Mouse (Mus musculus) forebrain, embryonic 13.5 days (tissue): ENCODE measurements around the gene Glra4. TPM values are rescaled to one million over a fixed set of nuclear protein-coding genes. Genes with fewer than 3 reads are reported as not detected.

Experiments used
- ATAC-seq: fragments of 200-750 bp; cut with Nextera tagmentation; 2 replicates; pipeline ENCODE4 v1.8.0; 2017
- H3K27ac ChIP-seq: fragments of 300-500 bp; sonication (generic); 2 replicates; pipeline ENCODE4 v1.5.1; 2015; ENCODE audit warnings: inconsistent platforms, mild to moderate bottlenecking, moderate library complexity
- H3K27me3 ChIP-seq: fragments of 300-500 bp; sonication (generic); 2 replicates; pipeline ENCODE4 v1.6.1; 2015; ENCODE audit warnings: mild to moderate bottlenecking, inconsistent platforms
- H3K36me3 ChIP-seq: fragments of 300-500 bp; sonication (generic); 2 replicates; pipeline ENCODE4 v1.6.1; 2015; ENCODE audit warnings: mild to moderate bottlenecking, inconsistent platforms; ENCODE audit not compliant: poor library complexity, severe bottlenecking
- H3K4me1 ChIP-seq: fragments of 300-500 bp; sonication (generic); 2 replicates; pipeline ENCODE4 v1.6.1; 2015; ENCODE audit warnings: inconsistent platforms
- H3K4me2 ChIP-seq: fragments of 300-500 bp; sonication (generic); 2 replicates; pipeline ENCODE4 v1.6.1; 2015; ENCODE audit warnings: inconsistent platforms, mild to moderate bottlenecking, moderate library complexity
- H3K4me3 ChIP-seq: fragments of 300-500 bp; sonication (generic); 2 replicates; pipeline ENCODE4 v1.5.1; 2015; ENCODE audit warnings: mild to moderate bottlenecking, inconsistent platforms
- H3K9ac ChIP-seq: fragments of 300-500 bp; sonication (generic); 2 replicates; pipeline ENCODE4 v1.6.1; 2015; ENCODE audit warnings: mild to moderate bottlenecking, inconsistent platforms
- H3K9me3 ChIP-seq: fragments of 300-500 bp; sonication (generic); replicated peaks from 2 replicates; pipeline ENCODE4 v1.6.1; 2016; ENCODE audit warnings: inconsistent platforms
- WGBS: fragments of 180-500 bp; shearing (Covaris S2); methylation state at CpG from one replicate; pipeline ENCODE4 v1.1.7; 2015; 5-methylcytosine and 5-hydroxymethylcytosine counted together
- polyA plus RNA-seq: library from polyadenylated mRNA; unstranded; fragments of >200 nt; fragmentation: Nextera tagmentation; extraction: Ambion mirVana; gene quantifications from 2 replicates; pipeline ENCODE4 v1.2.1, GENCODE M21; 2015

Gene Glra4
- 0.13 TPM in 1 of 2 replicates, not detected in the other for polyA plus RNA-seq

GRCm38 (mm10) chrX:136780041-136780440, at the start of gene Glra4:
Gene Glra4, minus strand, starts transcription at chrX:136780141.
- 81% methylated on average over 3 of the region's 3 CpGs for WGBS
- no peaks in the 10 kb centered on the region for H3K9me3 ChIP-seq
- no peaks in the 10 kb centered on the region for H3K36me3 ChIP-seq
- no peak within 1 kb of the TSS for H3K4me3 ChIP-seq
- no peak within 1 kb of the TSS for H3K27ac ChIP-seq
- no peak within 1 kb of the TSS for H3K4me2 ChIP-seq
- no peaks in the 10 kb centered on the region for H3K4me1 ChIP-seq
- ATAC-seq = no peak
- H3K27me3 ChIP-seq = no peaks in the 10 kb centered on the region; the same call in 1 of the 2 replicates
- H3K9ac ChIP-seq = no peak within 1 kb of the TSS

- Histone ChIP-seq H3K36me3 (no peaks in the 10 kb centered on the region), H3K27ac (no peak overlapping the region), H3K4me3 (no peak overlapping the region), H3K27me3 (no peaks in the 10 kb centered on the region), H3K4me1 (no peaks in the 10 kb centered on the region), H3K9ac (no peak overlapping the region), H3K4me2 (no peak overlapping the region), H3K9me3 (no peaks in the 10 kb centered on the region)
- ATAC-seq = no peak
These were observed 48.7 kb upstream of the Glra4 start for GRCm38 (mm10) chrX:136828610-136829009.

GRCm38 (mm10) chrX:136825016-136825415, 45.1 kb upstream of the Glra4 start:
- ATAC-seq = peak; percentile 51
- Histone ChIP-seq H3K27me3 (no peaks in the 10 kb centered on the region), H3K36me3 (no peaks in the 10 kb centered on the region), H3K4me3 (no peak overlapping the region), H3K9ac (no peak overlapping the region), H3K27ac (no peak overlapping the region), H3K4me1 (no peaks in the 10 kb centered on the region), H3K4me2 (no peak overlapping the region), H3K9me3 (no peaks in the 10 kb centered on the region)
- WGBS = 63% methylated on average over 4 of the region's 4 CpGs

DNA sequence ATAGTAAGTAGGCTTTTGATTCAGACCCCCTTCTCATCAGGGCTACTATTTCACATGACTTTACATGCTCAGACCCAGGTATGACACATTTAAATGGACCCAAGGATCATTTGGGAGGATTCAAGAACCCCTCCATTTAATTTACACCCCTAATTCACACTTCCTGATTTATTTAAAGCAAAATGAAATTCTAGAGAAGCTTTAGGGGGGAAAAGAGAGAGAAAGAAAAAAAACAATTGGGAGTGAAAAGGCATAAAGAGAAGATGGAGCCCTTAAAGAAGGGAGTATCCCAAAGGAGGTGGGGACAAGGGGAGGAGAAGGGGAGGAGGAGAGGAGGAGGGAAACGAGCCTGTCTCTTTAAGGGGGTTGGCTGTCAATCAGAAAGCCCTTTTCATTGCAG, 42.4 kb upstream of the Glra4 start, which contains the start of gene Plp1:
Gene Plp1 (plus strand): TSS at position 301 of the 400 bp plus-strand sequence.
- Histone ChIP-seq H3K27ac (no peak within 1 kb of the TSS), H3K9ac (no peak within 1 kb of the TSS), H3K4me1 (no peaks in the 10 kb centered on the region), H3K4me2 (no peak within 1 kb of the TSS), H3K9me3 (no peaks in the 10 kb centered on the region), H3K4me3 (no peak within 1 kb of the TSS), H3K36me3 (no peaks in the 10 kb centered on the region), H3K27me3 (no peaks in the 10 kb centered on the region)
- no peak for ATAC-seq
- 17% methylated on average over 1 of the region's 1 CpGs for WGBS

- no peaks in the 10 kb centered on the region for H3K4me1 ChIP-seq
- H3K4me3 ChIP-seq = no peak overlapping the region
- no peaks in the 10 kb centered on the region for H3K36me3 ChIP-seq
- no peak overlapping the region for H3K27ac ChIP-seq
- WGBS = 12% methylated on average over 1 of the region's 1 CpGs
- H3K9ac ChIP-seq = no peak overlapping the region
- ATAC-seq = peak; percentile 95
- no peaks in the 10 kb centered on the region for H3K9me3 ChIP-seq
- H3K27me3 ChIP-seq = no peaks in the 10 kb centered on the region
- H3K4me2 ChIP-seq = no peak overlapping the region
These were observed 40.3 kb upstream of the Glra4 start for GRCm38 (mm10) chrX:136820250-136820649.

GRCm38 (mm10) chrX:136819752-136820151, 39.8 kb upstream of the Glra4 start:
- ATAC-seq = peak; percentile 36; the same call in 1 of the 2 replicates
- Histone ChIP-seq H3K36me3 (no peaks in the 10 kb centered on the region), H3K4me3 (no peak overlapping the region), H3K9me3 (no peaks in the 10 kb centered on the region), H3K4me1 (no peaks in the 10 kb centered on the region), H3K9ac (no peak overlapping the region), H3K27ac (no peak overlapping the region), H3K27me3 (no peaks in the 10 kb centered on the region), H3K4me2 (no peak overlapping the region)
- 92% methylated on average over 6 of the region's 6 CpGs for whole genome bisulfite sequencing

GRCm38 (mm10) chrX:136797223-136797622, 17.3 kb upstream of the Glra4 start:
- ATAC-seq = no peak
- H3K9ac ChIP-seq = no peak overlapping the region
- H3K4me3 ChIP-seq = no peak overlapping the region
- no peak overlapping the region for H3K4me2 ChIP-seq
- H3K27me3 ChIP-seq = no peaks in the 10 kb centered on the region
- H3K9me3 ChIP-seq = no peaks in the 10 kb centered on the region
- H3K36me3 ChIP-seq = no peaks in the 10 kb centered on the region
- no peak overlapping the region for H3K27ac ChIP-seq
- WGBS = 9% methylated on average over 2 of the region's 2 CpGs
- H3K4me1 ChIP-seq = 0 out of 2 replicates have a peak, but pooled peaks cover 4% of the 10 kb centered on the region

DNA sequence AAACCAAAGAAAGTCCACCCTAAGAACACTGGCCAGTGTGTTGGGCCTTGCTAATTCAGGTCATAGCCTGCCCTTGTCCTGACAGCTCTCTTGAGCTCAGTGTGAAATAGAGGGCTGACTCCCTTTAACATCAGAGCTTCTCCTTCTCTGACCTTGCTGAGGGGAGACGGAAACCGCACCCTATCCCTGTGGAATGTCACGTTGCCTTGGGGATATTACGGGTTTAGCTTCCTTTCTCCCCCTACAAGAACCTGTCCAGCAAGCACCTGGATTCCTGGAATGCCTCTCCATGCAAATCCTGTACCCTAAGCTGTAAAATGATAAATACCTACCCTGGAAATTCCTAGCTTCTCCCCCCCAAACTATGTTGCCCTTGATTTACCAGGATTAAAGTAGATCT, 9.5 kb upstream of the Glra4 start:
- no peak overlapping the region for H3K9ac ChIP-seq
- H3K36me3 ChIP-seq = peaks cover 4% of the 10 kb centered on the region; the same call in 1 of the 2 replicates
- no peaks in the 10 kb centered on the region for H3K27me3 ChIP-seq
- ATAC-seq = no peak
- H3K4me3 ChIP-seq = no peak overlapping the region
- H3K27ac ChIP-seq = no peak overlapping the region
- no peak overlapping the region for H3K4me2 ChIP-seq
- H3K9me3 ChIP-seq = no peaks in the 10 kb centered on the region
- no peaks in the 10 kb centered on the region for H3K4me1 ChIP-seq
- 86% methylated on average over 4 of the region's 4 CpGs for WGBS

DNA sequence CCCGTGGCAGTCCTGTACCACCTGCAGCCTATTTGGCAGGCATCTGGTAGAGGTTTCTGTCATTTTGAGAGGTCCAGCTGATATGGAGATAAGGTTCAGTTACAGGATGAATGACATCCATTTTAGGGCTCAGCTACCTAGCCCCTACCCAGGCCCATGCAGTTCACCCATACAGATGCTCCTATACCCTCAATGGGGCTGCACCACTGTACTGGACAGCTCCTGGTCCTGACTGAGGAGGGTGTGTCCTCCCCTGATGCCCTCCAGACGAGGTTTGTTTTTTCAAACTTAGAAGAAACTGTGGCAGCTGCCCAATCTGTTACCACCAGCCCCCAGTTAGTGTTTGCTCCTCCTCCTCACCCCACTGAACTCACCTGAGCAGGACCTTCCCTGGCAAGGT, 679 bp downstream of the Glra4 start:
- WGBS = 55% methylated on average over 2 of the region's 2 CpGs
- Histone ChIP-seq H3K27me3 (no peaks in the 10 kb centered on the region; the same call in 1 of the 2 replicates), H3K4me2 (no peak overlapping the region), H3K36me3 (no peaks in the 10 kb centered on the region), H3K9me3 (no peaks in the 10 kb centered on the region), H3K4me1 (no peaks in the 10 kb centered on the region), H3K27ac (no peak overlapping the region), H3K9ac (no peak overlapping the region), H3K4me3 (no peak overlapping the region)
- no peak for ATAC-seq

GRCm38 (mm10) chrX:136778046-136778445, 1.9 kb downstream of the Glra4 start:
- Histone ChIP-seq H3K27ac (no peak overlapping the region), H3K9ac (no peak overlapping the region), H3K9me3 (no peaks in the 10 kb centered on the region), H3K4me1 (no peaks in the 10 kb centered on the region), H3K4me2 (no peak overlapping the region), H3K27me3 (no peaks in the 10 kb centered on the region; the same call in 1 of the 2 replicates), H3K36me3 (no peaks in the 10 kb centered on the region), H3K4me3 (no peak overlapping the region)
- 70% methylated on average over 3 of the region's 3 CpGs for WGBS
- ATAC-seq = no peak

- Histone ChIP-seq H3K36me3 (no peaks in the 10 kb centered on the region), H3K4me3 (no peak overlapping the region), H3K9me3 (no peaks in the 10 kb centered on the region), H3K27ac (no peak overlapping the region), H3K4me1 (no peaks in the 10 kb centered on the region), H3K27me3 (no peaks in the 10 kb centered on the region), H3K9ac (no peak overlapping the region), H3K4me2 (no peak overlapping the region)
- WGBS = 75% methylated on average over 1 of the region's 1 CpGs
- no peak for ATAC-seq
These were observed 6.9 kb downstream of the Glra4 start for GRCm38 (mm10) chrX:136773035-136773434.

GRCm38 (mm10) chrX:136761103-136762074, 18.6 kb downstream of the Glra4 start:
- H3K4me3 ChIP-seq = no peak overlapping the region
- 66% methylated on average over 11 of the region's 11 CpGs for WGBS
- peak; percentile 61 for ATAC-seq
- no peaks in the 10 kb centered on the region for H3K9me3 ChIP-seq
- H3K27me3 ChIP-seq = no peaks in the 10 kb centered on the region
- no peak overlapping the region for H3K9ac ChIP-seq
- no peaks in the 10 kb centered on the region for H3K36me3 ChIP-seq
- no peaks in the 10 kb centered on the region for H3K4me1 ChIP-seq
- no peak overlapping the region; the same call in 1 of the 2 replicates for H3K27ac ChIP-seq
- H3K4me2 ChIP-seq = no peak overlapping the region
